Mouse (Mus musculus) lung, postnatal 0 days (tissue): ENCODE measurements around the gene Gimap4.

Experiments used
- CTCF ChIP-seq: IDR thresholded peaks from 2 replicates; pipeline ENCODE4 v1.5.1; 2016; ENCODE audit warnings: antibody characterized with exemption, mild to moderate bottlenecking
- EP300 ChIP-seq: IDR thresholded peaks from 2 replicates; pipeline ENCODE4 v1.6.1; 2016; ENCODE audit warnings: antibody characterized with exemption, mild to moderate bottlenecking, control low read depth

DNA sequence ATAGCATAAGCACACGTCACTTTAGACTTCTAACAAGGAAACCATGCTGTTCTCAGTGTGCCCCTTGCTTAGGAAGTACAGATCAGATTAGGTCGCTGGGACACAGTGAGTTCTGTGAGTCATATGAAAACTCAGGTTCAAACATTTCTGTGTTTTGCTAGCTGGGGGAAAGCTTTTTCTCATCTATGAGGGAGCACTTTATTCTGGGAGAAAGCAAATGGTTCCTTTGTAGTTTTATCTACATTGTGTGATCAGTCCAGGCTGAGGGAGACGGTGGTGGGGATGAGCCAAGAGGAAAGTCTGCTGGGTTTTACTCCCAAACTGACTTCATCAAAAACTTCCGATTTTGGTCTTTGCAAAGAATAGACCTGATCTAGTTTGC lies 38.0 kb upstream of the Gimap4 start:
- no peak for TF ChIP-seq CTCF
- no peak for TF ChIP-seq EP300
